Mouse (Mus musculus): ENCODE measurements around the gene Ddc.

Ddc gene

DNA sequence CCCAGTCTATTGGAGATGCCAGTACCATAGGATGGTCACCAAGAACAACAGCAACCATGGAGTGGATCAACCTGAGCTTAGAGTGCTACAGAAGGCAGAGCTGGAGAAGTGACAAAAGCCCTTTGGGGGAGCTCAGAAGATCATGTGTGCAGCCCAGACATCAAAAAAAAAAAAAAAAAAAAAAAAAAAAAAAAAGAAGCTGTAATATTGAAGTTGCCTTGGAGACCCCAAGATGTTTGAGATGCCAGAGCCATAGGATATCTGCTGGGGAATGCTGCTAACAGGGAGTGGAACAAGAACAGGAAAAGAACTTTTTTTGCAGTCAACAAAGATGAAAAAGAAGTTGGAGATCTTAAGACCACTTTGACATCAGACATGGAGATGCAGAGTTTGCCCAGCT, 7.6 kb upstream of the Ddc start:
- no peak for DNase-seq (ENCODE audit: low spot score in 2 of 2)

DNA sequence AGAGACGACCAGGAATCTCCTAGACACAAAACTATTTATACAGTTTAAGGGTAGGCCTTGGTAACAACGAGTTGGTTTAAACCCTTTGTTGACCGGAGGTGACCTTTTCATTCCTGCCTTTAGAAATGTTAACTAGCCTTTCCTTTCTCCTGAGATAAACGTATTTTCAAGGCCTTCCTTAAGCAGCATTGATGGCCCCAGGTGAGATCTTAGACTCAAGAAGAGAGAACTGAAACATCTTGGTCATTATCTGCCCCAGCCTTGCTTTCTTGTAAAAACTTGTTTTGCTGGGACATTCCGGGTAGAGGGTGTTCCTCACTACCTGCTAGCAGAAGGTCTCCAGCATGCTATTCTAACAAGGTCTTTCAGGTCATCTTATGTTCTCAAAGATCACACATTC, 7.1 kb upstream of the Ddc start:
- no peak for DNase-seq (ENCODE audit: low spot score in 2 of 2)

- no peak for DNase-seq (ENCODE audit: low spot score in 2 of 2)
These were observed 3.6 kb upstream of the Ddc start for GRCm38 (mm10) chr11:11901509-11901908.

DNA sequence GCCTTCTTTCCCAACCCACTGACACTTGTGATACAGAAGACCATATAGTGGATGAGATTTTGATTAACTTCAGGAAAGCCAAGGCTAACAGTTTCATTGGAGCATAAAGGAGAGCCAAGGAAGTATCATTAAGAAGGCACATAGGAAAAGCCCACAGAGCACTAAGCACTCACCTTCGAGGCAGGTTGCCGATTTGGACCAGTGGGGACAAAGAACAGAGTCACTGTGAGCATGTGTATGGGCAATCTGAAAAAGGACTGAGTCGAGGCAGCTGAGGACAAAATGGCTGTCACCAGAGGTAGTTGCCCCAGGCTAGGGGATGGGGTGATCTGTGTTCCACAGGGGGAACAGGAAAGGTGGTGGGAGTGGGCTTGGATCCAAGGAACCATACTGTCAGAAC, 552 bp upstream of the Ddc start:
- no peak for DNase-seq (ENCODE audit: low spot score in 2 of 2)

DNA sequence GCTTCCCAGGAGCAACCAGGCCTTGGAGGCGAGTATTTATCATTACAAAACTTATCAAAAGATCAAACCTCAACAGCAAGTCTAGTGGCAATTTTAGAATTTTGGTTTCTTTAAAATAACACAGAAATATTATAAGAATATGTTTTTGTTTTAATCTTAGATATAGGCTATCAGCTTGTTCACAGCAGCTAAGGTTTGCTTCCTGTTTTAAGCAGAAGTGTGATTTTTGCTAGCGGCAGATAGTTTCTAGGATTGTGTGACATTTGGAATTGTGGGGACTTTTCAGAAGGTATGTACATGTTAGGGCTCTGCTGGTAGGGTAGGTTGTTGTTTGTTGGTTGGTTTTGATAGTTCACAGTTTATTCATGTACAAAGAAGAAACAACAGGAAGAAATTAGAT, 2.5 kb downstream of the Ddc start:
- no peak for DNase-seq (ENCODE audit: low spot score in 2 of 2)

DNA sequence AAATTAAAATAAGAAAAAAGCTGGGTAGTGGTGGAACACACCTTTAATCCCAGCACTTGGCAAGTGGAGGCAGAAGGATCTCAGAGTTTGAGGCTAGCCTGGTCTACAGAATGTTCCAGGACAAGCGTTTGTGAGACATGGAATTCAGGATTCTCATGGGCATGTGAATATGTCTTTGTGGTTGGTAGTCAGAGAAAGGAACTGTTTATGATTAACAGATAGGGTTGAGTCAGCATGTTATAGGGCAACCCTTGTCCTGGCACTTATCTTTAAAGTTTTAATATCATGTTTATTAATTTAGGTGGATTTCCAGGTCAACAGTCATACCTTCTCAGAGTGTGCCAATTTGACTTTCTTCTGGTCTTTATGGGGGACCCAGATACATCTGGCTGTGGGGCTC, 4.2 kb downstream of the Ddc start:
- DNase-seq (ENCODE audit: low spot score in 2 of 2) = no peak

DNA sequence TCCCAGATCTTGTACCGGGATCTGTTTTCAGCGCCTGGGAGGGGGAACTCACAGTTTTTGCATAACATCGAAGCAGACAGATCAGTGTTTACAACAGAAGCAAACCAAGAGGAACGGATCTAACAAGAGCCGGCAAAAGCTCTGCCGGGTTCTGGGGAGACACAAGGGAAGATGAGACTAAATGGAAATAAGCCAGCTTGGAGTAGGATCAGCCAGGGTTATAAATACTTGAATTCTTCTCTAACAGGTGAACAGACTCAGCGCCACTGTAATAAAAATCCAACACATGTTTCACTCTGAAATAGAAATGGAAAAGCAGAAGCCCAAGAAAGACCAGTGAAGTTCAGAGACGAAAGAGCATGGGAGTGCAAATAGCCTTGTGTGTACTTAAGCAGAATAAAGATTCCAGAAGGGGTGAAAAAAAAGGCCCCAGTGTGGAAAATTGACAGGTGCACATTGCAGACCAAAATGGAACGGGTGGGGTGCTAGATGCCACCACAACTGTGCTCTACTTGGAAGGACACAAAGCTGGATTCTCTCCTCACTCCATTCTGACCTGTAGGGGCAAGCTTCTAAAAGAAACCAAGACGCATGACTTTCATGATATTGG, 4.8 kb downstream of the Ddc start:
- no peak for DNase-seq (ENCODE audit: low spot score in 2 of 2)

- no peak for DNase-seq (ENCODE audit: low spot score in 2 of 2)
These were observed 6.1 kb downstream of the Ddc start for GRCm38 (mm10) chr11:11891832-11892231.

- no peak for DNase-seq (ENCODE audit: low spot score in 2 of 2)
These were observed 7.7 kb downstream of the Ddc start for GRCm38 (mm10) chr11:11890139-11890741.

DNA sequence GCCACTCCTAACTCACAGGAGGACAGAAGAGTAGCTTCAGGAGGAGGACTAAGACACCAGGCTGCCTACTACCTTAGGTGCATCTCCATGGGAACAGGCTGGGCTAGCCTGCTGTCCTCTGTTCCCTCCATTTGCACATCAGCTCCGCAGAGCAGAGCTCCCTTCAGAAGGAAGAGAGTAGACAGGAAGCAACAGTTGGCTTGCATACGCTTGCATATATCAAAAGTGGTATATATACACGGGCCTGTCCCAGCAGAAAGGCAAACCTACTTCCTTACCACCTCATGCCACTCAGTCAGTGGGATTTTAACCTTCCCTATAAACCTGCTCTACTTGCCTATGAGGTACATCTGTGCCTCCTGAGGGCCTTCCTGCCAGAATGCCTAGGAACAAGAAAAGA, 9.2 kb downstream of the Ddc start:
- DNase-seq (ENCODE audit: low spot score in 2 of 2) = no peak

GRCm38 (mm10) chr11:11888051-11888450, 9.9 kb downstream of the Ddc start:
- no peak for DNase-seq (ENCODE audit: low spot score in 2 of 2)

- no peak for DNase-seq (ENCODE audit: low spot score in 2 of 2)
These were observed 11.4 kb downstream of the Ddc start for GRCm38 (mm10) chr11:11886403-11886998.

- no peak for DNase-seq (ENCODE audit: low spot score in 2 of 2)
These were observed 12.0 kb downstream of the Ddc start for GRCm38 (mm10) chr11:11885921-11886320.

DNA sequence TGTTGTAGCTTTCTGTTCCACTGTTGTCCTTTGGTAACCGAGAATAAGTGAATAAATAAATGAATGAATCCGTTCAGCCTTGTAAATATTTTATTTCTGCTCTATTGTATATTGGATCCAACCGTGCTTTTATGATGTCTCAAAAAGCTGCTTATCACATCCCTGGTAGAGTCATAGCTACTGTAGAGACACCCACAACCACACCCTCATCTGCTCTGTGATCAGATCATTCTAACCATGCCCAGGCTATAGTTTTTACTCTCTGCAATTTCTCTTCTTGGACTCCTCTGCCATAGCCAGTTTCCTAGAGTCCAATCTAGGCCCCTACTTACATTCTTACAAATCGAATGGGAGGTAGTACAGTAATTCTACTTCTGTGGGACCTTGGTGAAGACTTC, 12.7 kb downstream of the Ddc start:
- DNase-seq (ENCODE audit: low spot score in 2 of 2) = no peak

GRCm38 (mm10) chr11:11884533-11885245, 13.3 kb downstream of the Ddc start:
- DNase-seq (ENCODE audit: low spot score in 2 of 2) = no peak

DNA sequence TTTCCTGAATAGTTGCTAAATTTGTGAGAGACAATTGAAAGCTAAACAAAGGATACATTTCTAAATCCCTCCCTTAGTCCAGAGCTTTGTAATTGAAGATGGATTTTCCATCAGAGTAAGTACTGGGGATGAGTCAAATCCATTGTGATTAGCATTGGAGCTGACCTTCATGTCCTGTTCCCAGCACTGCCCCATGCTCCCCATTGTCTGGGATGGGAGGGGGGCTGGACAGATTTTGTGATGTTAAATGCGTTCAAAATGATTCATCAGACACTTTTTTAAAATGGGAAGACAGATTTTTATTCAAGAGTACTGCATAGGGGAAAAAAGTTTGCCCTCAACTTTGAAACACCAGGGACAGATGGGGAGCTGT, 16.2 kb downstream of the Ddc start:
- DNase-seq (ENCODE audit: low spot score in 2 of 2) = no peak

GRCm38 (mm10) chr11:11881026-11881782, 16.7 kb downstream of the Ddc start:
- DNase-seq (ENCODE audit: low spot score in 2 of 2) = no peak

DNA sequence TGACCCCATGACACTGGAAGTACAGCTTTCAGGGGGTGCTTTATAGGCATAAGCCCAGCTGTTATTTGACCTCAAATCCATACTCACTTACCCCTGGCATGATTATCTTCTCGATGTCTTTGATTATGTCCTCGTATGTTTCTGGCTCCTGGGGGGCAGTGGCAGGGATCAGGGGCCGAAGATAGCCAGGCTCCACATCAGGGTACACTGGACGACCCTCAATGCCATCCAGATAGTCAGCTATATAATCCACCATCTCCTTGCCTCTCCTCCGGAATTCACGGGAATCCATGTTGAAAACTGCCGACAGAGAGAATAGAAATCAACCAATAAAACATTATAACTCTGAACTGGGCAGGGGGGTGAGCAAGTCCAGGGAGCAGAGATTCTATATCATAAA, 17.6 kb downstream of the Ddc start:
- no peak for DNase-seq (ENCODE audit: low spot score in 2 of 2)

DNA sequence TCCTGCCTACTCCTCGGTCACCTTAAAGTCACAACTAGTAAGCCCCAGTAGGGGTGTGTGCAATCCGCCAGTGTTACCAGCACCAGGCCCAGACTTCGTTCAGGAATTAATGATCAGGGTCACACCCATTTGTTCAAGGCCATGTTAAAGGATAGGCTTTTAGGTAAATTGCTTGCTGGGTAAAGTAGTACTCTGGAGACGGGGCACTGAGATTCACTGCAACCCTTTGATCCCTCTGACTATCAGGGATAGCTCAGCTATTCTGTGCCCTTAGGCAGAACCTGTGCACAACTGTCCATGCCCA, 18.3 kb downstream of the Ddc start:
- no peak for DNase-seq (ENCODE audit: low spot score in 2 of 2)

DNA sequence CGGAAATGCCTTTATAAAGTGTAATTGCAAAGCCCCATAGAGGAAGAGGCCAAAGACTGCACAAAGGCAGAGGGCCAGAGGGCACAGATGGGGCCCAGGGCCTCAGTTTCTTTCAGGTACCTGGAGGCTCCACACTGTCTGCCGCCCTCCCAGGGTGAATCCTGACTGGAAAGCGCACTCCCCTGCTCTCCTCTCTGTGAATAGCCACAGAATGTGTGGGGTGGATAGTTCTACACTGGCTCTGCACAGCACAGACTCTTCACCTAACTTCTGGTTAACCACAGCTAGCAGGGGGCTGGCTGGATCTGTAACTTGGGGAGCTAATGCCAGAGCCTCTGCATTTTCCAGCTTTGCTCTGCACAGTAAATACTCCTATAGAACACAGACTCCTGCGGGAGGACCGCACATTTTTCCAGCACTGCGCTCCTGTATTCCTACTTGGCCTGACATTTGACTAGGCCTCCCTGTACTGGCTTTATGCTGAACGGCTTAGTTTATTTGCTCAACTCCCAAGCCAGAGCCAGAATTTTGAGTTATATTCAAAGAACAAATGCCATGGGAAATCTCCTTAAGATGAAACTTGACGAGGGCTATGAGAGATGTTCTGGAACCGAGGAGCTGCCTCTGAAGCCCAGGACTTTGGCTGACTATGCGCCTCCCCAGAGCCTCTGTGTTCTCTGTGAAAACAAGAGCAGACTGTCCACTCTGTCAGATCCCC, 18.8 kb downstream of the Ddc start:
- DNase-seq (ENCODE audit: low spot score in 2 of 2) = no peak

DNA sequence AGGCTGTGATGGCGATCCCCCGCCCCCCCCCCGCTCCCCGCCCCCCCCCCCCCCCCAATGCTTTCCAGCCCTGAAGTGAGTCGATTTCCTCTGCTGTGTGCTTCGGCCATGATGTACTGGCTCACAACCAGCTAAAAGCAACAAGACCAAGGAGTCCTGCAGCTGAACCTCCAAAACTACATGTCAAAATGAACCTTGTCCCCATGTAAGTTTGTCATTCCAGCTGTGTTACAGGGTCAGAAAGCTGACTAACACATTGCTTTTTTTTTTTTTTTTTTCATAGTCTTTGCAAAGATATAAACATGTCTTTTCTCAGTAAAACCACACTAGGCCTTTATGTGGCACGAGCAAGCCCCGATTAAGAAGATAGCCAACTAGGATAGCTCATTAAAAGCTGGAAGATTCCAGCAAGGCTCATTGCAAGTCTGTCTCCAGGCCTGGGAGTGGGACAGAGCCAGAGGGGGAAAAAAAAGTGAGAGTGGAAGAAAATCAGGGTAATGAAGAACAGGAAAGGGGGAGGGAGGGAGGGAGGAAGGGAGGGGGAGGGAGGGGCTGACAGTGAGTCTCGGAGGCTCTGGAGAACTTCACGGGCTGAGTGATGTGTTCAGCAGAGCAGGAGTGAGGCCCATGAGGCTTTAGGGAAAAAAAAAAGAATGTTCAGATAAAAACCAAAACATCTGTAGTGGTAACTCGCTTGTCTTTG, 19.5 kb downstream of the Ddc start:
- DNase-seq (ENCODE audit: low spot score in 2 of 2) = no peak
